Mouse (Mus musculus): Measurements from ENCODE around the gene Aamp. TPM values are rescaled to one million over a fixed set of nuclear protein-coding genes. Genes with fewer than 3 reads are reported as not detected.
A peak's percentile ranks its signal among the peaks of the same experiment; 100 is the strongest.

Aamp gene
- polyA plus RNA-seq, 1 experiment = 201 TPM

DNA sequence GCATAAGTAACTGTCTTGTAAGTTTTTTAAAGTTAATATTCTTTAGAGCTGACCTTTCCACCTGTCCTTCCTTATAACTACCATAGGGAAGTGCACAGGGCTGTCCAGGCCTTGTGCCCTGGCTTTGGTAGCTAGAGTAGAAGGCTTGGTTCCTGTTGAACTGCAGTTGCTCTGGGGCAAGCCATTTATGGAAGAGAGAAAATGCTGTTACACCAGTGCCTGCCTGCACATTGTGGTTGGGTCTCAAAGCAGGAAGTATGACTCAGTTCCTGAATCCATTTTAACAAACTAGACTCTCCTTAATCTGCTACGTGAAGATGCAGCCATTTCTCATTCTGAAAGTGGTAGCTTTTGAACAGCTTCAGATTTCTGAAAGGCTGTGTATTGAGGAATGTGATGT, 35.7 kb downstream of the Aamp start:
- Histone ChIP-seq H3K36me3 (ENCODE audit: control insufficient read depth, insufficient read depth, low read length) (peaks cover 62% of the 10 kb centered on the region), H3K27me3 (ENCODE audit: control insufficient read depth, insufficient read depth, low read length) (no peaks in the 10 kb centered on the region), H3K4me3 (ENCODE audit: control insufficient read depth, insufficient read depth, low read length) (no peak overlapping the region), H3K27ac (ENCODE audit: control insufficient read depth, insufficient read depth, low read length) (peak overlapping the region; percentile 84), H3K4me1 (replicated peaks; ENCODE audit: control insufficient read depth, insufficient read depth, low read length) (peaks cover 16% of the 10 kb centered on the region)
- 8% methylated on average over 1 of the region's 1 CpGs for WGBS
- TF ChIP-seq CTCF (IDR thresholded peaks at IDR 0.05; ENCODE audit: borderline replicate concordance, control insufficient read depth, extremely low read depth, insufficient read depth, low read length, poor library complexity) (no peak), POLR2A (IDR thresholded peaks at IDR 0.05; ENCODE audit: control insufficient read depth, extremely low read depth, insufficient read depth, low read length, poor library complexity) (no peak)
- DNase-seq = peak; percentile 48

DNA sequence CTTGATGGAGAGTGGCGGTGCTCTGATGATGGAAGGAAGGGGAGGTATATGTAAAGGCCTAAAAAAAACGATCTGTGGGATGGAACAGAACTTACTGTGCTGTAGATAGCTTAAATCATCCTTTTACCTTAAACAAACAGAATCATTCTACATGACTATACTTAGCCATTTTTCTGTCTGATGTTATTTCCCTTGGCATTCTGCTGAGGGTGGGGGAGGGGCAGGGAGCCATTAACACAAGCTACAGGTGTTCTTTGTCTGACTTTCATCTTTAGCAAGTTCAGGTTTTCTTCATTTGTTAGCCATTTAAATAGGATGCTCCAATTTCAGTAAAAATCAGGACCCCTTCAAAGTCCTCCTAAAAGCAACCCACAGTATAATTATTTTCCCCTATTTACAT, 39.0 kb downstream of the Aamp start:
- Histone ChIP-seq H3K4me3 (ENCODE audit: control insufficient read depth, insufficient read depth, low read length) (no peak overlapping the region), H3K27me3 (ENCODE audit: control insufficient read depth, insufficient read depth, low read length) (no peaks in the 10 kb centered on the region), H3K4me1 (replicated peaks; ENCODE audit: control insufficient read depth, insufficient read depth, low read length) (peaks cover 23% of the 10 kb centered on the region), H3K27ac (ENCODE audit: control insufficient read depth, insufficient read depth, low read length) (no peak overlapping the region; the same call in 1 of the 2 replicates), H3K36me3 (ENCODE audit: control insufficient read depth, insufficient read depth, low read length) (peaks cover 32% of the 10 kb centered on the region)
- WGBS = 66% methylated on average over 2 of the region's 2 CpGs
- no peak for TF ChIP-seq CTCF (IDR thresholded peaks at IDR 0.05; ENCODE audit: borderline replicate concordance, control insufficient read depth, extremely low read depth, insufficient read depth, low read length, poor library complexity)
- no peak for TF ChIP-seq POLR2A (IDR thresholded peaks at IDR 0.05; ENCODE audit: control insufficient read depth, extremely low read depth, insufficient read depth, low read length, poor library complexity)
- DNase-seq = no peak

DNA sequence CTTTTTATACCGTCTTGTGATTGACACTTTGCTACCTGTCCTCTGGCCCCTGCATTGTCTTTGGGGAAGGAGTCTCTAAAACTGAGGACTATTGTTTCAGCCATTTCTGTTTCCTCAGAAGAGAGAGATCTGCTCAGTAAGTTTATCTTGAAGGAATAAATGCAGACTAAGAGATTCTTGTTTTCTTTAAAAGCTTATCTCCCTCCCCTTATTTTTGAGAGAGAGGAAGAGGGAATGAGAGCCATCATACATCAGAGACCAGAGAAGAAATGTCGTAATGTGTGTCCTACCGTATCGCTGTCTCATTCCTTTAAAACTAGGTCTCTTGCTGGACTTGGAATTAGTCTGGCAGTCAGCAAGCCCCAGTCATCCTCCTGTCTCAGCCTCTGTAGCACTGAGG, 43.7 kb downstream of the Aamp start:
- H3K36me3 ChIP-seq (ENCODE audit: control insufficient read depth, insufficient read depth, low read length) = no peaks in the 10 kb centered on the region

DNA sequence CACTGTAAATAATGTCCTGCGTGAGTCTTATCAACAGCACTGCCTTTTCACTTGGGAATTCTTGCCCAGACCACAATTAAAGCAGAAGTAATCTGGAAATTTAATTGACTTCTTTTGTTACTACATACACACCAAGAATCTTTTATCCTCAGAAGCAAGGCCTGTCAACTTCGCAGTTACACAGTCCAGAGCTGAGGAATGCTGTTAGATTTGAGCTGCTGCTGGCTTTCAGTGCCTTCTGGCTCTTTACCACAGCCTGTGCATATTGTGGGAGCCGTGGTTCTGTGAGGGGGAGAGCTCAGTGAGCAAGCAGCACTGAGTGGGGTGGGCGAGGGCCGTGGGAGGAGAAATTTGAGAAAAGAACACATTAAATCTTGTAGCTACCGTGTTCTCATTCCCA, 44.2 kb downstream of the Aamp start:
- H3K27ac ChIP-seq (ENCODE audit: control insufficient read depth, insufficient read depth, low read length) = no peak overlapping the region
- 54% methylated on average over 6 of the region's 6 CpGs for WGBS
- no peak for DNase-seq

More for the DNA sequence above, 43.7 kb downstream of the Aamp start:
- no peak for DNase-seq
- 83% methylated on average over 4 of the region's 4 CpGs for WGBS
- Histone ChIP-seq H3K4me1 (replicated peaks; ENCODE audit: control insufficient read depth, insufficient read depth, low read length) (peaks cover 26% of the 10 kb centered on the region), H3K27me3 (ENCODE audit: control insufficient read depth, insufficient read depth, low read length) (no peaks in the 10 kb centered on the region), H3K4me3 (ENCODE audit: control insufficient read depth, insufficient read depth, low read length) (no peak overlapping the region), H3K27ac (ENCODE audit: control insufficient read depth, insufficient read depth, low read length) (no peak overlapping the region)
- no peak for TF ChIP-seq POLR2A (IDR thresholded peaks at IDR 0.05; ENCODE audit: control insufficient read depth, extremely low read depth, insufficient read depth, low read length, poor library complexity)
- TF ChIP-seq CTCF (IDR thresholded peaks at IDR 0.05; ENCODE audit: borderline replicate concordance, control insufficient read depth, extremely low read depth, insufficient read depth, low read length, poor library complexity) = no peak

DNA sequence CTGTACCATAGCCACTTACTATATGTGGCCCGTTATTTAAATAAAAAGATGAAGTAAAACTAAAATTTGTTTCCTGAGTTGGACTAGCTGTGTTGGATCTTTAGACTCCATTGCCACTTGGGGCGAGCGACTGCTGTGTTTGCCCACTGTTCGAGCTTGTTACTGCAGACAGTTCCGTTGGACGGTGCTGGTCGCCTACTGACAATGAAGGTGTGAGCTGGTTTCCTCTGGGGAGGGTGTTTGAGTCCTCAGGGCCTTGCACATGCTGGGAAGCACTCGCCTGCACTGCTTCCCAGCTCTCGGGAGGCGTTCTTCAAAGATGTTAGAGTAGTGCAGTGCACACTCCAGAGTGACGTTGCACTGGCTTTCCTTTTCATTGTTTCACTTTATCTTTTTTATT, 44.9 kb downstream of the Aamp start:
- WGBS = 14% methylated on average over 11 of the region's 11 CpGs
- no peak for TF ChIP-seq CTCF (IDR thresholded peaks at IDR 0.05; ENCODE audit: borderline replicate concordance, control insufficient read depth, extremely low read depth, insufficient read depth, low read length, poor library complexity)
- TF ChIP-seq POLR2A (IDR thresholded peaks at IDR 0.05; ENCODE audit: control insufficient read depth, extremely low read depth, insufficient read depth, low read length, poor library complexity) = no peak
- H3K4me1 ChIP-seq (replicated peaks; ENCODE audit: control insufficient read depth, insufficient read depth, low read length) = peaks cover 25% of the 10 kb centered on the region
- no peak overlapping the region for H3K27ac ChIP-seq (ENCODE audit: control insufficient read depth, insufficient read depth, low read length)
- H3K36me3 ChIP-seq (ENCODE audit: control insufficient read depth, insufficient read depth, low read length) = no peaks in the 10 kb centered on the region
- no peaks in the 10 kb centered on the region for H3K27me3 ChIP-seq (ENCODE audit: control insufficient read depth, insufficient read depth, low read length)
- DNase-seq = peak; percentile 21
- H3K4me3 ChIP-seq (ENCODE audit: control insufficient read depth, insufficient read depth, low read length) = peak overlapping the region; percentile 14

More for the DNA sequence above, 44.2 kb downstream of the Aamp start:
- H3K36me3 ChIP-seq (ENCODE audit: control insufficient read depth, insufficient read depth, low read length) = no peaks in the 10 kb centered on the region
- TF ChIP-seq POLR2A (IDR thresholded peaks at IDR 0.05; ENCODE audit: control insufficient read depth, extremely low read depth, insufficient read depth, low read length, poor library complexity) (no peak), CTCF (IDR thresholded peaks at IDR 0.05; ENCODE audit: borderline replicate concordance, control insufficient read depth, extremely low read depth, insufficient read depth, low read length, poor library complexity) (no peak)
- H3K4me3 ChIP-seq (ENCODE audit: control insufficient read depth, insufficient read depth, low read length) = no peak overlapping the region
- H3K27me3 ChIP-seq (ENCODE audit: control insufficient read depth, insufficient read depth, low read length) = no peaks in the 10 kb centered on the region
- peaks cover 26% of the 10 kb centered on the region for H3K4me1 ChIP-seq (replicated peaks; ENCODE audit: control insufficient read depth, insufficient read depth, low read length)

DNA sequence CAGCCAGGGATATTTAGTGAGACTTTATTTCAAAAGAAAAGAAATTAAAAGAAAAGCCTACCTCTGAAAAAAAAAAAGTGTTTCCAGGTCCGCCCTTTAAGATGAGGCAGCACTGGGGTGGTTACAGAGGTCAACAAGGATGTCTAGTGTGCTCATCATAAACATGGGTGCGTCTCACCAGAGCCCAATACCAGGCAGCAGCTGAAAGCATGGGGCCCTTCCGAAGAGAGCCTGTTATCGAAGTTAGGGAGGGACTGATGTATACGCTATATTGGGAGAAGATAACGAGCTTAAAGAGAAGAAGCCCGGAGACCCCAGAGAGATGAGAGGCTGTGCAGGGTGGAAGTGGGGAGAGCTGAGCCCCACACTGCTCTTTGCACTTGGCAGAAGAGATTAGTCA, 45.4 kb downstream of the Aamp start:
- H3K27ac ChIP-seq (ENCODE audit: control insufficient read depth, insufficient read depth, low read length) = peak overlapping the region; percentile 26; the same call in 1 of the 2 replicates
- 0 out of 2 replicates have a peak overlapping the region, but pooled peaks have one; percentile 5 for H3K4me3 ChIP-seq (ENCODE audit: control insufficient read depth, insufficient read depth, low read length)
- TF ChIP-seq CTCF (IDR thresholded peaks at IDR 0.05; ENCODE audit: borderline replicate concordance, control insufficient read depth, extremely low read depth, insufficient read depth, low read length, poor library complexity) (no peak), POLR2A (IDR thresholded peaks at IDR 0.05; ENCODE audit: control insufficient read depth, extremely low read depth, insufficient read depth, low read length, poor library complexity) (no peak)
- DNase-seq = no peak
- H3K27me3 ChIP-seq (ENCODE audit: control insufficient read depth, insufficient read depth, low read length) = no peaks in the 10 kb centered on the region
- no peaks in the 10 kb centered on the region for H3K36me3 ChIP-seq (ENCODE audit: control insufficient read depth, insufficient read depth, low read length)
- peaks cover 22% of the 10 kb centered on the region for H3K4me1 ChIP-seq (replicated peaks; ENCODE audit: control insufficient read depth, insufficient read depth, low read length)
- 8% methylated on average over 7 of the region's 7 CpGs for WGBS

DNA sequence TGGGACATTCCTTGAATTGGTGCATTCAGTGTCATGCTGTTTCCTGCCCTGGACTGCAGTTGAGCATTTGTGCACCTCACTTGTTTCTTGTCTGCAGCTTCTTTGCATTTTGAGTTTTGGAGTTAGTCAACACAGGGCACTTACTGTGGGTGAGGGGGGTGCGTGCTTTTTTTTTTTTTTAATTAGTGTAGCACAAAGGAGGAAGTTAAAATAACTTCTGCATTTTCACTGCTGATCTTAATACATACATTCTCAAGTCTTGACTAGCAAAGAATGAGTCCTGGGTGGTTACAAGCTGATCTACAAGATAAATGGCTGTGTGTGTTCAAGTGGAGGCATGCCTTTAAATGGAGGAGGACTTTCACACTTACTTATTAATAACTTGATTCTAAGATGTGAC, 46.4 kb downstream of the Aamp start:
- 3% methylated on average over 1 of the region's 1 CpGs for WGBS
- Histone ChIP-seq H3K36me3 (ENCODE audit: control insufficient read depth, insufficient read depth, low read length) (no peaks in the 10 kb centered on the region), H3K4me1 (replicated peaks; ENCODE audit: control insufficient read depth, insufficient read depth, low read length) (peaks cover 18% of the 10 kb centered on the region), H3K27ac (ENCODE audit: control insufficient read depth, insufficient read depth, low read length) (no peak overlapping the region; the same call in 1 of the 2 replicates), H3K27me3 (ENCODE audit: control insufficient read depth, insufficient read depth, low read length) (no peaks in the 10 kb centered on the region), H3K4me3 (ENCODE audit: control insufficient read depth, insufficient read depth, low read length) (no peak overlapping the region)
- no peak for TF ChIP-seq POLR2A (IDR thresholded peaks at IDR 0.05; ENCODE audit: control insufficient read depth, extremely low read depth, insufficient read depth, low read length, poor library complexity)
- no peak for TF ChIP-seq CTCF (IDR thresholded peaks at IDR 0.05; ENCODE audit: borderline replicate concordance, control insufficient read depth, extremely low read depth, insufficient read depth, low read length, poor library complexity)
- DNase-seq = no peak

All from thymus, adult 2 months (tissue).